Mouse (Mus musculus): ENCODE measurements around the gene Glt1d1.

DNA sequence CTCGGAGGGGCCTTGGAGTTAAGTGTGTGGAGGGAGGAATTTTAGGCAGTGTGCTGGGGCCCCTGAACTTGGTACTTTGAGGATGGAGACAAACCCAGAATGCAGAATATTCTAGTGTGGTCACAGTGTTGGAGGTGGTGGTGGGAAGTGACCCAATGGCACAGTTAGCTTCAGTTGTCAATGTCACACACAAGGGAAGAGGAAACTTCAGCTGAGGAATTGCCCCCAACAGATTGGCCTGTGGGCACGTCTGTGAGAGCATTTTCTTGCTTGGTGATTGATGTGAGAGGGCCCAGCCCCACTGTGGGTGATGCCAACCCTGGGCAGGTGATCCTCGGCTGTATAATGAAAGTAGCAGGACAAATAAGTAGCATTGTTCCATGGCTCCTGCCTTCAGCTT is 13.2 kb upstream of the Glt1d1 start:
- TF ChIP-seq EP300 (IDR thresholded peaks at IDR 0.05; ENCODE audit: insufficient read depth, low read depth, low read length): no peak
- TF ChIP-seq CTCF (IDR thresholded peaks at IDR 0.05): no peak
